Mouse (Mus musculus): Measurements from ENCODE around the gene Mrtfb.

- TF ChIP-seq CTCF (IDR thresholded peaks at IDR 0.05; ENCODE audit: extremely low read depth, insufficient read length, insufficient replicate concordance, low read depth, low read length) = no peak
- TF ChIP-seq POLR2A (IDR thresholded peaks at IDR 0.05; ENCODE audit: low read depth, low read length) = no peak
Observed at GRCm38 (mm10) chr16:13447284-13448050, 191.2 kb downstream of the Mrtfb start.

Measured in small intestine, adult 2 months (tissue).